Mouse (Mus musculus): ENCODE measurements around the gene Chmp6.

GRCm38 (mm10) chr11:119913291-119913934 is at the start of gene Chmp6:
- TF ChIP-seq CTCF (IDR thresholded peaks at IDR 0.05; ENCODE audit: extremely low read depth, insufficient read depth, low read length) (no peak), POLR2A (IDR thresholded peaks at IDR 0.05; ENCODE audit: extremely low read depth, insufficient read depth, low read length) (peak; percentile 43; the same call in 1 of the 2 replicates)
